In the genomic region with DNA sequence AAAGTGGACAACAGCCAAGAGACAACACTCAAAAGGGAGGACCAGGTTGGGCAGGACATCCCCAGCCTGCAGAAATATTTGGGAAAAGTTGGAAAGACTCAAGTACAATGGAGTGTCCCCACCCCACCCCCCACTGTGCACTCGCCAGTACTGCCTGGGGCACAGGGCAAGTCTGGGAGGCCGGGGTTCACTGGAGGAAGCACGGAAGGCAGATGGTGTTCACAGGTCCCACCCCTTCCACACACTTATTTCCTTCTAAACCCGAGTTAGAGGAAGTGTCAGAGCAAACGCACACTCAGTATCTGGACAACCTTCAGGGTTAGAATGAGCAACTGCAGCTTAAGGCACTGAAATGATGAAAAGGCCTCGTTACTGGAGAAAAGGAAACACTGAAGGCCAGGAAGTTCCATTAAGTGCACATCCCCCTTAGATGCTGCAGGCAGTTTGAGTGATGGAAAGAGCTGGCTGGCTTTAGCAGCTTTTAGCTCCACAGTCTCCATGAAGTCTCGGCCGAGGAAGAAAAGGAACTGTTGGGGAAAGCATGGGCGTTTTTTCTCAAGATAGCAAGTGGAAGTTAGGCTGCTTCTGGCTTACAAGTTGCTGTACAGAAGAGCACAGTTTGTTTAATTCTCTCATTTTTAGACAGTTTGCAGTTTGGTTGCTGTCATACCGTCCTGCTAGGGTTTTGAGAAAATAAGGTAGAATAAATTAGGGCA, we compare ENCODE assay signal across 9 mouse cellular contexts. TPM values are rescaled to one million over a fixed set of nuclear protein-coding genes. Genes with fewer than 3 reads are reported as not detected.
DNase-seq lines count a peak whose midpoint lies in the region; ATAC-seq and TF ChIP-seq lines count a peak whose summit lies in the region.
"Had no signal": no experiment of that assay in that cellular context is flagged by ENCODE, and none has a peak within 500 bp of the region (broad histone marks: within the 10 kb centered on the region; RNA-seq: fewer than 3 reads in every experiment).

No protein-coding gene starts in this region.

- H3K27me3 ChIP-seq in hindbrain, embryonic 10.5 days (ENCODE audit: insufficient read depth, poor library complexity, severe bottlenecking): no peaks in the 10 kb centered on the region
- no peaks in the 10 kb centered on the region for H3K27me3 ChIP-seq in hindbrain, embryonic 16.5 days (replicated peaks; ENCODE audit: control insufficient read depth, insufficient read depth, low read length)
- H3K27me3 ChIP-seq in limb, embryonic 12.5 days: no peaks in the 10 kb centered on the region
- no peaks in the 10 kb centered on the region for H3K27me3 ChIP-seq in hindbrain, postnatal 0 days (ENCODE audit: insufficient read depth, low read length)
- H3K27me3 ChIP-seq: megakaryocyte, embryonic 14.5 days had no signal

- H3K4me2 ChIP-seq in hindbrain, embryonic 16.5 days (ENCODE audit: low read length): no peak overlapping the region
- H3K4me2 ChIP-seq in limb, embryonic 12.5 days: peak overlapping the region; percentile 19
- H3K4me2 ChIP-seq in hindbrain, postnatal 0 days (ENCODE audit: low read depth, low read length): no peak overlapping the region

- in situ Hi-C loops in ES-E14 (cut with MboI; ENCODE audit: low sequenced_read_pairs in 2 of 2, unreplicated experiment in 2 of 2): no loop called here

- no peak for ATAC-seq in hindbrain, embryonic 16.5 days
- ATAC-seq in limb, embryonic 12.5 days (ENCODE audit: insufficient number of reproducible peaks, insufficient read depth, low FRiP score, low TSS enrichment, low read depth): no peak
- ATAC-seq in activated CD4-positive, CD25-positive, alpha-beta regulatory T cell, adult 4 months: no peak
- no peak for ATAC-seq in hindbrain, postnatal 0 days

- WGBS in hindbrain, embryonic 10.5 days: 56% methylated on average over 10 of the region's 10 CpGs
- 62% methylated on average over 10 of the region's 10 CpGs for WGBS in hindbrain, embryonic 16.5 days
- 20% methylated on average over 10 of the region's 10 CpGs for WGBS in limb, embryonic 12.5 days
- WGBS in hindbrain, postnatal 0 days: 56% methylated on average over 10 of the region's 10 CpGs

- DNase-seq in hindbrain, embryonic 10.5 days (ENCODE audit: low spot score): peak; percentile 12
- peak; percentile 78 for DNase-seq in ES-E14 (ENCODE audit: low read depth, low spot score)
- peak; percentile 18 for DNase-seq in forelimb bud, embryonic 11.5 days (ENCODE audit: low read depth, low spot score)
- DNase-seq in hindbrain, postnatal 0 days (ENCODE audit: low spot score): no peak
- no peak for DNase-seq in layer of hippocampus, adult 8-10 months (ENCODE audit: low spot score in 2 of 2)

- H3K4me1 ChIP-seq in hindbrain, embryonic 10.5 days (replicated peaks): peaks cover 7% of the 10 kb centered on the region; the same call in 1 of the 2 replicates
- H3K4me1 ChIP-seq in hindbrain, embryonic 16.5 days (ENCODE audit: control insufficient read depth, insufficient read depth, low read depth, low read length): 0 out of 2 replicates have a peak, but pooled peaks cover 2% of the 10 kb centered on the region
- peaks cover 1% of the 10 kb centered on the region in 2 experiments; a peak in 2 of 4 replicates for H3K4me1 ChIP-seq in ES-E14 (ENCODE audit: control insufficient read depth in 2 of 2, insufficient read depth in 2 of 2, low read length in 2 of 2, poor library complexity in 1 of 2)
- peaks cover 12% of the 10 kb centered on the region for H3K4me1 ChIP-seq in limb, embryonic 12.5 days (replicated peaks)
- H3K4me1 ChIP-seq in hindbrain, postnatal 0 days (ENCODE audit: insufficient read depth, low read length): no peaks in the 10 kb centered on the region

- no peak for TF ChIP-seq CTCF in hindbrain, postnatal 0 days (IDR thresholded peaks at IDR 0.05; ENCODE audit: low read depth)

- no peak overlapping the region for H3K27ac ChIP-seq in hindbrain, embryonic 10.5 days
- H3K27ac ChIP-seq in hindbrain, embryonic 16.5 days (ENCODE audit: low read depth, low read length): no peak overlapping the region
- H3K27ac ChIP-seq in ES-E14 (ENCODE audit: insufficient read depth, low read depth, low read length, poor library complexity, severe bottlenecking): peak overlapping the region; percentile 62; the same call in 1 of the 2 replicates
- no peak overlapping the region for H3K27ac ChIP-seq in limb, embryonic 12.5 days
- H3K27ac ChIP-seq in hindbrain, postnatal 0 days: no peak overlapping the region

- no peaks in the 10 kb centered on the region for H3K36me3 ChIP-seq in hindbrain, embryonic 10.5 days
- H3K36me3 ChIP-seq in hindbrain, embryonic 16.5 days (ENCODE audit: control insufficient read depth, insufficient read depth, low read length): no peaks in the 10 kb centered on the region
- H3K36me3 ChIP-seq in ES-E14 (ENCODE audit: control insufficient read depth, insufficient read depth, low read length, poor library complexity, severe bottlenecking): no peaks in the 10 kb centered on the region
- no peaks in the 10 kb centered on the region for H3K36me3 ChIP-seq in limb, embryonic 12.5 days
- no peaks in the 10 kb centered on the region for H3K36me3 ChIP-seq in hindbrain, postnatal 0 days (ENCODE audit: insufficient read depth, low read length)

- no peak overlapping the region for H3K9ac ChIP-seq in hindbrain, embryonic 16.5 days (ENCODE audit: low read depth, low read length)
- H3K9ac ChIP-seq in ES-E14 (ENCODE audit: insufficient read depth, low read depth, low read length, poor library complexity, severe bottlenecking): no peak overlapping the region
- no peak overlapping the region for H3K9ac ChIP-seq in limb, embryonic 12.5 days (replicated peaks)
- no peak overlapping the region for H3K9ac ChIP-seq in hindbrain, postnatal 0 days (replicated peaks; ENCODE audit: low read length)

- peaks cover 6% of the 10 kb centered on the region; the same call in 1 of the 2 replicates for H3K9me3 ChIP-seq in hindbrain, embryonic 10.5 days
- H3K9me3 ChIP-seq in hindbrain, embryonic 16.5 days (ENCODE audit: control insufficient read depth, low read length): peaks cover 3% of the 10 kb centered on the region; the same call in 1 of the 2 replicates
- H3K9me3 ChIP-seq in ES-E14 (ENCODE audit: control insufficient read depth, insufficient read depth, low read depth, low read length): no peaks in the 10 kb centered on the region
- peaks cover 7% of the 10 kb centered on the region; the same call in 1 of the 2 replicates for H3K9me3 ChIP-seq in limb, embryonic 12.5 days
- H3K9me3 ChIP-seq in hindbrain, postnatal 0 days (ENCODE audit: low read length): no peaks in the 10 kb centered on the region

- H3K4me3 ChIP-seq in hindbrain, embryonic 10.5 days: no peak overlapping the region
- no peak overlapping the region for H3K4me3 ChIP-seq in hindbrain, embryonic 16.5 days (ENCODE audit: low read length)
- no peak overlapping the region for H3K4me3 ChIP-seq in ES-E14 (ENCODE audit: insufficient read depth in 1 of 2, low read depth in 1 of 2, low read length in 2 of 2, poor library complexity in 1 of 2, severe bottlenecking in 1 of 2)
- H3K4me3 ChIP-seq in limb, embryonic 12.5 days (replicated peaks): no peak overlapping the region
- H3K4me3 ChIP-seq in hindbrain, postnatal 0 days (ENCODE audit: low read length): no peak overlapping the region
- H3K4me3 ChIP-seq: megakaryocyte, embryonic 14.5 days had no signal

TF ChIP-seq in ES-E14, 5 proteins besides CTCF, POLR2A, EP300 and RAD21:
- no peak for TF ChIP-seq CHD2 (IDR thresholded peaks at IDR 0.05; ENCODE audit: low read depth, low read length)

RNA-seq across cellular contexts. Expression of gene Tle4, which starts 37.5 kb away (rescaled TPM):
- polyA plus RNA-seq in hindbrain, embryonic 10.5 days (2016; fragmentation: Nextera tagmentation; extraction: Ambion mirVana): 16.6 and 19.0 TPM in 2 replicates
- 16.4 and 21.6 TPM in 2 replicates for polyA plus RNA-seq in hindbrain, embryonic 16.5 days (2015; fragmentation: Nextera tagmentation; extraction: Ambion mirVana)
- 45.7 and 52.4 TPM in 2 replicates for total RNA-seq in ES-E14 (2012; rRNA removed)
- polyA plus RNA-seq in limb, embryonic 12.5 days (2016; fragmentation: Nextera tagmentation; extraction: Ambion mirVana): 24.6 and 32.1 TPM in 2 replicates
- polyA plus RNA-seq in activated CD4-positive, CD25-positive, alpha-beta regulatory T cell, adult 4 months (2017; shearing (Covaris generic)): 10 to 100 TPM; 12.2 to 15.3 TPM
- 38.9 and 44.4 TPM in 2 replicates for total RNA-seq in hindbrain, postnatal 0 days (2014; rRNA removed)
- 15.4 and 16.3 TPM in 2 replicates for polyA plus RNA-seq in hindbrain, postnatal 0 days (2015; fragmentation: Nextera tagmentation; extraction: Ambion mirVana)
- total RNA-seq in layer of hippocampus, adult 8-10 months (2022): 10 to 100 TPM; 42.1 to 45.0 (median 43.4) TPM

Comparison
In these comparisons a context has a peak if more than half of its experiments do, and no peak if none do; other contexts are left out.
1. DNase-seq: peak in hindbrain, embryonic 10.5 days (single experiment), ES-E14 (single experiment) and forelimb bud, embryonic 11.5 days (single experiment); none in hindbrain, postnatal 0 days (single experiment) and layer of hippocampus, adult 8-10 months (0 of 2).